Mouse (Mus musculus) MEL (cell line): ENCODE measurements at regions not wholly inside any gene's neighbourhood (a gene's known extent, or its start where the extent isn't known, plus 50 kb on each side); places are given as distances from the start of the nearest gene placed in this dataset.

Experiments used
- BHLHE40 ChIP-seq: IDR thresholded peaks from 2 replicates; pipeline ENCODE4 v1.6.1; 2012; ENCODE audit warnings: low read depth, mild to moderate bottlenecking, inconsistent platforms, low read length, improper control_type of control experiment, borderline replicate concordance
- CTCF ChIP-seq, 3 experiments: IDR thresholded peaks in 2 of 3; conservative IDR thresholded peaks in 1 of 3; 2 replicates each; pipeline ENCODE4 v1.5.1; 2011 to 2012; ENCODE audit warnings: low read length in 3 of 3, low read depth in 2 of 3, mild to moderate bottlenecking in 2 of 3, improper control_type of control experiment in 1 of 3, inconsistent platforms in 1 of 3, mixed read lengths in 1 of 3, moderate library complexity in 1 of 3; ENCODE audit not compliant: control insufficient read depth in 1 of 3, insufficient read depth in 1 of 3, poor library complexity in 1 of 3, severe bottlenecking in 1 of 3
- EP300 ChIP-seq, 2 experiments: IDR thresholded peaks; 2 replicates each; pipeline ENCODE4 v1.6.1; 2011; ENCODE audit warnings: improper control_type of control experiment in 2 of 2, low read length in 2 of 2, low read depth in 1 of 2, mild to moderate bottlenecking in 1 of 2
- MAFK ChIP-seq: IDR thresholded peaks from 2 replicates; pipeline ENCODE4 v1.6.1; 2011; ENCODE audit warnings: low read depth, mild to moderate bottlenecking, low read length, improper control_type of control experiment, borderline replicate concordance
- MAZ ChIP-seq: IDR thresholded peaks from 2 replicates; pipeline ENCODE4 v1.6.1; 2012; ENCODE audit warnings: low read depth, mild to moderate bottlenecking, inconsistent platforms, low read length, improper control_type of control experiment
- MXI1 ChIP-seq: IDR thresholded peaks from 2 replicates; pipeline ENCODE4 v1.6.1; 2011; ENCODE audit warnings: mild to moderate bottlenecking, low read depth, low read length, improper control_type of control experiment
- NELFE ChIP-seq: IDR thresholded peaks from 2 replicates; pipeline ENCODE4 v1.6.1; 2011; ENCODE audit warnings: low read depth, low read length, improper control_type of control experiment
- POLR2A ChIP-seq, 2 experiments: IDR thresholded peaks; 2 replicates each; pipeline ENCODE4 v1.6.1; 2011 to 2012; ENCODE audit warnings: low read length in 2 of 2, mild to moderate bottlenecking in 2 of 2, control low read depth in 1 of 2, improper control_type of control experiment in 1 of 2, low read depth in 1 of 2, moderate library complexity in 1 of 2; ENCODE audit not compliant: control insufficient read depth in 1 of 2, insufficient read depth in 1 of 2, poor library complexity in 1 of 2
- SIN3A ChIP-seq: IDR thresholded peaks from 2 replicates; pipeline ENCODE4 v1.6.1; 2012; ENCODE audit warnings: low read length, improper control_type of control experiment, inconsistent platforms
- ZNF384 ChIP-seq: IDR thresholded peaks from 2 replicates; pipeline ENCODE4 v1.6.1; 2012; ENCODE audit warnings: low read depth, mild to moderate bottlenecking, inconsistent platforms, low read length, improper control_type of control experiment

- TF ChIP-seq ZNF384 (no peak), NELFE (no peak), POLR2A (IDR thresholded peaks at IDR 0.05; ENCODE audit: control insufficient read depth in 1 of 2, insufficient read depth in 1 of 2, low read depth in 1 of 2, low read length in 2 of 2, poor library complexity in 1 of 2) (no peak), MAZ (no peak), CTCF (IDR thresholded peaks at IDR 0.05 in 2 of 3, conservative IDR thresholded peaks at IDR 0.05 in 1 of 3; ENCODE audit: control insufficient read depth in 1 of 3, insufficient read depth in 1 of 3, low read depth in 2 of 3, low read length in 3 of 3, poor library complexity in 1 of 3, severe bottlenecking in 1 of 3) (no peak), MXI1 (no peak), EP300 (IDR thresholded peaks at IDR 0.05; ENCODE audit: low read depth in 1 of 2, low read length in 2 of 2) (no peak), MAFK (no peak), BHLHE40 (no peak), SIN3A (no peak)
Measured at GRCm38 (mm10) chr2:117486447-117486846, 143.6 kb upstream of the Rasgrp1 start.
